Mouse (Mus musculus) spleen, postnatal 4 days (tissue): Measurements from ENCODE around the gene A430078G23Rik.

Experiments used
- DNase-seq, 2 experiments: peaks; one replicate each; pipeline ENCODE4 v3.0.0; 2022; ENCODE audit warnings: low spot score in 2 of 2

Gene A430078G23Rik

GRCm38 (mm10) chr8:3411085-3411484 is 57.9 kb downstream of the A430078G23Rik start:
- no peak for DNase-seq

- peak in 1 of 2 experiments; percentile 28 for DNase-seq
Observed at GRCm38 (mm10) chr8:3411901-3412301, 58.7 kb downstream of the A430078G23Rik start.

- no peak for DNase-seq
Observed at GRCm38 (mm10) chr8:3412816-3413215, 59.6 kb downstream of the A430078G23Rik start.

DNA sequence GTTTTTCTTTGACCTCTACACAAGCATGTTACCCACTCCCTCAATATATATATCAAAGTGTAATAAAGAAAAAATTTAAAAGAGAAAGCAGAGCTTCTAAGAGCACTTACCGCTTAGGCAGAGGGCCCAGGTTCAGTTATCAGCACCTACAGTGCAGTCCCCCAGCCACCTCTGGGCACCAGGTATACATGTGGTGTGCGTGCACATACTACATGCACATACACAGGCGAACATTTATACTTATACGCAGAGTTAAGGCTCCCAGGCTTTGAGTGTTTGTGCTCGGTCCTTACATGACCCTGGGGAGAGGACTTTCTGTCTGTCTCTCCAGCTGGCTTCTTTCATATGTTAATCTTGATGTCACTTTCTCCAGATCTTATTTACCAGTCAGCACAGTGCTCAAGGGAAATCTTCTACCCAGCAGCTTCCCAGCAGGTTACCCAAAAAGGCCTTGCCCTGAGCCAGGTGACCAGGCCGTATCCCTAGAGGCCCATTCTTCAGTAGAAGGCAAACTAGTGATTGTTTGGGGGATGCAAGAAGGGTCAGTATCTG is 61.5 kb downstream of the A430078G23Rik start:
- no peak for DNase-seq

DNA sequence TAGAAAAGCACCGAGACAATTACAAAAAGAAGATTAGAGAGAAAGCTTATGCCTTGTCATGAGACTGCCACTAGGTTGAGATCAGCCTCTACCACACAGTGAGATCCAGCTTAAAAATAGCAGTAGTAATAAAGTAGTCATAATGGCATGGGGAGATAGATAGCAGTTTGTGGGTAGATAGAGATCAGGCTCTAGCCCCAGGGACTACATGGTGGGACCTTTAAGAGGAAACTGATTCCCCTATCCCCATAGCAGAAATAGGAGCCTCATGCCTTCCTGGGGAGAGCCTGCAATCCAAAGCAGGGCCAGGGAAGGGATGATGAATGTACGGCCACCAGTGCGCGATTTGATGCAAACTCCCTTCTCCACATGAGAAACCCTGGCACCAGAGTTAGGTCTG is 62.0 kb downstream of the A430078G23Rik start:
- DNase-seq: no peak

- no peak for DNase-seq
Observed at GRCm38 (mm10) chr8:3415661-3416060, 62.4 kb downstream of the A430078G23Rik start.

GRCm38 (mm10) chr8:3416846-3417245 is 63.6 kb downstream of the A430078G23Rik start:
- no peak for DNase-seq

- no peak for DNase-seq
Observed at GRCm38 (mm10) chr8:3417455-3417854, 64.2 kb downstream of the A430078G23Rik start.

- DNase-seq: no peak
Observed at GRCm38 (mm10) chr8:3418101-3418500, 64.9 kb downstream of the A430078G23Rik start.

DNA sequence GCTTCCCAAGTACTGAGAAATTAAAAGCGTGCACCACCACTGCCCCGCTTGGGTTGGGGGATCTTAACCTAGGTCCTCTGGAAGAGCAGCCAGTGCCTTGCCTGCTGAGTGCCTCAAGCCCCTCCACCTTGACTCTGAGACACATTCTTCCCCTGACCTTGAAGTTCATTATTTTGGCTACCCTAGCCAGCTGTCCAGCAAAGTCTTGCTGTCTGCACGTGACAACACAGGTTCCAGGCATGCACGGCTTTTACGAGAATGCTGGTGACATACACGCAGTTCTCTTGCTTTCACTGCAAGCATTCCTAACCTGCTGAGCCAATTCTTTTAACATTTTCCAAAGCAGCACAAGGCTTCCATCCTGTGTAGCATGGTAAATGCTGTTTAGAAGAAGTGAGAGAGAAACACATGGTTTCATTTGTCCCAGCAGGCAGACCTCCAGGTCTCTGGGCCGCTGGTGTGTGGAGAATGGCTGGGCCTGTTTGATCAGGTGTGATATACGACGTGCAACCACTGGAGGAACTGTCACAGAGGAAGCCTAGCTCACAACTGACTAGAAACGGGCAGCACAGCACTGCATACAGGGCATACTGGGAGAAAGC is 67.0 kb downstream of the A430078G23Rik start:
- no peak for DNase-seq

DNA sequence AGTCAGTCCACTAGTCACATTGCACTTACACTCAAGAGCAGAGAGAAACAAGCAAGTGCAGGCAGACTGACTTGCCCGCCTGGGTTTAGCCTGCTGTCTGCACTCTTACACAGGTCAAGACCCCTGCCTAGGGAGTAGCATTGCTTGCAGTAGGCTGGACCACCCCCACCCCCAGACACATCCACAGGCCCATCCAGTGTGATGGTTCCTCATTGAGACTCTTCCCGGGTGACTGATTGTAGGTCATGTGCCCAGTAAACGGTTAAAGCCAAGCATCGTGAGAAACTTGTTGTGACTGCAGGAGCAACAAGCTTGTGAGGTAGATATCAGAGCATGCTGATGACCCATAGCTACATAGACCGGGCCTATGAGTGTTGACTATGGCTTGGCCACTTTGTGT is 68.3 kb downstream of the A430078G23Rik start:
- DNase-seq: no peak

DNA sequence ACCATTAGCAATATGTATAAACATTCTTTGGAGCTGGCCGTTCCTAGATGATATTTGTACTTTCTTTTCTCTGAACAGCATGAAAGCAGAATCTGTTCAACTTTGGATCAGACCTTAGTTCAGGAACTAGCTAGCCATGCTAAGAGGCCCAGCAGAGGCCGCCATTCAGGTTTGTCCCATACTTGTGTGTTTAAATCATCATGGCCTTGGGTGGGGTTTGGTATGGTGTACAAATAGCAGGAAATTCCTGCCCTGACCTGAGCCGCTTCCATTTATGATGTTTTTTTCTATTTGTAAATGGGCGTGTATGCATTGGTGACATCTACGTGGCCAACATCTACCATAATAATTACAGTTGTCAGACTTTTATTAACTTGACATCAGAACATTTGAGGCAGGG is 72.0 kb downstream of the A430078G23Rik start:
- no peak for DNase-seq

DNA sequence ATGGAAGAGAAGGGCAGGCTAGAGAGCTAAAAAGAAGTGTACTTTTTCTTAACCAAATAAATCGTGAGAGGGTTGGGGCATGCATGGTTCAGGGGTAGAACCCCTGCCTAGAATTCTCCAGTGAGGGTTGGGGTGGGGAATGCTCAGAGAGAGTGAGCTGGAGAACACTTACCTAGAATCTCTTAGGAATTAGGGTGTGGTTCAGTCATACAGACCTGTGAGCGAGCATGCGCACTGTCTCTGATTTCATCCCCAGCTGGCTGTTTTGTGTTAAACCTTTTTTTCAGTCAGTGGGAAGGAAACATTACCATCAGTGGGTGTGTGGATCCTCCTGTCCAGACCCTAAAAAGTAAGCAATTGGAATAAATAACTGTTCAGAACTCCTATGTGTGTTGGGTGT is 73.0 kb downstream of the A430078G23Rik start:
- DNase-seq: no peak

GRCm38 (mm10) chr8:3428426-3428825 is 75.2 kb downstream of the A430078G23Rik start:
- no peak for DNase-seq

- DNase-seq: no peak
Observed at GRCm38 (mm10) chr8:3429966-3430365, 76.8 kb downstream of the A430078G23Rik start.

DNA sequence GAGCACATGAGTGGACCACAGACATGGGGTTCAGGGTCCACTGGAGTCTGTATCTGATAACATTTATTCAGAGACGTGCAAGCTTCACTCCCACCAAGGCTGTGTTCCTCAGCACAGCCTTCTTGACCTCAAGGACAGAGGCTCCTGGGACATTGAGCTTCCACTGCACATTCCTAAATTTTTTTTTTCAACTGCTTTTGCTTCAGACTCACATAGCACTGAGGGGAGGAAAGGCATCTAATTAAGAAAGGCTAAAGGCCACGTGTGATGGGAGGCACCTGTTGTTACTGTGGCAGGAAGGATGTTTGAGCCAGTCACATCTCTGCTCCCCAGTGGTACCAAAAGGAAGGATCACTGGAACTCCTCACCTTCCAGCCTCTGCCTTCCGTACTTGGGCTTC is 77.9 kb downstream of the A430078G23Rik start:
- no peak for DNase-seq

DNA sequence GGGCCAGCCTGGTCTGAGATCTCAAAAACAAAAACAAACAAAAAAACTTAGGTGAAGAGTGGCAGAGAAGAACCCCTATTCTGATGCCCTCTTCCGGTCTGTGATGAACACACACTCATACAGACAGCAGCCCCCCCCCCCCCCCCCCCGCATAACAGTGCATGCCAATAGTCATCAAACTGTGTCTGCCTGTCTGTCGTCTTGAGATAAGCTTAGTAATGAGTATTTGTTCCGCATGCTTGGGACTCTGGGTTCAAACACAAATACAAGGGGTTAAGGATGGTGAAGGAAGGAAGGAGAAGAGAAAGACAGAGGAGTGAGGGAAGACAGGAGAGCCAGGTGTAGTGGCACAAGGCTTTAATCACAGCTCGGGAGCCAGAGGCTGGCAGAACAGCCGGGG is 83.3 kb downstream of the A430078G23Rik start:
- no peak for DNase-seq

GRCm38 (mm10) chr8:3439510-3439909 is 86.3 kb downstream of the A430078G23Rik start:
- DNase-seq: no peak
